Mouse (Mus musculus): Measurements from ENCODE around the gene Pon2.

DNA sequence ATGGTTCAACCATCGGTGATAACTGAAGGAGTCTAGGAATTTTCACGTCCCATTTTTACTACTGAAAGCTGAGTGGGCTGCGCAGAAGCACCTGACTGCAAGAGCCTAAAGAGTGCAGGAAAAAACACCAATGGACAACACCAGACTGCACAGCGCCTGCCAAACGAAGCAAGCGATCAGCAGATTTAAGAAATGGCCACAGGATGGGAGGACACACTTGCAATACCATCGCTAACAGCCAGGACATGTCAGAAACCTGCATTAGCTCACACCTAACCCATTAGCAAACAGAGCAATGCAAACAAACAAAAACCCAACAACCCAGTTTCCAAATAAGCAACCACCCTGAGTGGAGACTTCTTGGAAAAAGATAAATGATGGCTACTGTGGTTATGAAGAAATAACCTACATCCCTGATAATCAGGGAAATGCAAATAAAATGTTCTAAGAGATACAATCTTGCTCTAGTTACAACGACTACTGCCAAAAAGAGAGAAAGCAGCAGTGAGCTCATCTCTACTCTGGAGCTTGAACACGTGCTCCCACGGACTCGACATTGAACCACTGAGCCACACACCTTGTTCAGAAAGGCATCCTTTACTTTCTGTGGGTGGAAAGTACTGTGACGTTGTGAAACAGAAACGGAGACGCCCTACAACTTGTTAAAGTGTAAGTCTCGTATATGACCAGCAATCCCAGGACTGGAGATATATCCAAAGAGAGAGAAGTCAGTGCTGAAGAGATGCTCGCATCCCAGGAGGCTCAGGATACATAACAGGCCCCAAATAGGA is 3.4 kb downstream of the Pon2 start:
- TF ChIP-seq POLR2A (IDR thresholded peaks at IDR 0.05; ENCODE audit: extremely low read depth, insufficient read depth, low read length) = no peak
- no peak for TF ChIP-seq CTCF (IDR thresholded peaks at IDR 0.05; ENCODE audit: low read depth, low read length)
